Mouse (Mus musculus) intestine, embryonic 16.5 days (tissue): ENCODE results near the gene Eif4g2. TPM values are rescaled to one million over a fixed set of nuclear protein-coding genes. Genes with fewer than 3 reads are reported as not detected.

Experiments
- ATAC-seq: fragments of 200-750 bp; cut with Nextera tagmentation; 2 replicates; pipeline ENCODE4 v1.8.0; 2017; ENCODE audit warnings: moderate TSS enrichment, moderate library complexity
- H3K27ac ChIP-seq: fragments of 300-500 bp; sonication (generic); 2 replicates; pipeline ENCODE4 v1.5.1; 2014; ENCODE audit warnings: mild to moderate bottlenecking, low read length
- H3K27me3 ChIP-seq: fragments of 300-500 bp; sonication (generic); replicated peaks from 2 replicates; pipeline ENCODE4 v1.6.1; 2014; ENCODE audit warnings: low read length, control low read depth, mixed read lengths; ENCODE audit not compliant: control insufficient read depth, insufficient read depth
- H3K36me3 ChIP-seq: fragments of 300-500 bp; sonication (generic); 2 replicates; pipeline ENCODE4 v1.6.1; 2014; ENCODE audit warnings: low read length, control low read depth; ENCODE audit not compliant: control insufficient read depth, insufficient read depth
- H3K4me1 ChIP-seq: fragments of 300-500 bp; sonication (generic); 2 replicates; pipeline ENCODE4 v1.6.1; 2014; ENCODE audit warnings: low read length, control low read depth, mixed read lengths; ENCODE audit not compliant: control insufficient read depth, insufficient read depth
- H3K4me2 ChIP-seq: fragments of 300-500 bp; sonication (generic); 2 replicates; pipeline ENCODE4 v1.6.1; 2014; ENCODE audit warnings: low read depth, low read length, control low read depth
- H3K4me3 ChIP-seq: fragments of 300-500 bp; sonication (generic); 2 replicates; pipeline ENCODE4 v1.5.1; 2014; ENCODE audit warnings: mild to moderate bottlenecking, low read length
- H3K9ac ChIP-seq: fragments of 300-500 bp; sonication (generic); 2 replicates; pipeline ENCODE4 v1.6.1; 2014; ENCODE audit warnings: low read depth, low read length
- H3K9me3 ChIP-seq: fragments of 300-500 bp; sonication (generic); 2 replicates; pipeline ENCODE4 v1.6.1; 2016; ENCODE audit warnings: low read length, control low read depth; ENCODE audit not compliant: control insufficient read depth
- WGBS: fragments of 180-500 bp; shearing (Covaris S2); extraction: QIAGEN DNeasy Blood & Tissue Kit; methylation state at CpG from one replicate; pipeline ENCODE4 v1.1.7; 2014; 5-methylcytosine and 5-hydroxymethylcytosine counted together
- polyA plus RNA-seq: library from polyadenylated mRNA; unstranded; fragments of >200 nt; fragmentation: Nextera tagmentation; extraction: Ambion mirVana; gene quantifications from 2 replicates; pipeline ENCODE4 v1.2.1, GENCODE M21; 2015

Gene Eif4g2
- polyA plus RNA-seq, 1 experiment from 2014 or later: 621 TPM

DNA sequence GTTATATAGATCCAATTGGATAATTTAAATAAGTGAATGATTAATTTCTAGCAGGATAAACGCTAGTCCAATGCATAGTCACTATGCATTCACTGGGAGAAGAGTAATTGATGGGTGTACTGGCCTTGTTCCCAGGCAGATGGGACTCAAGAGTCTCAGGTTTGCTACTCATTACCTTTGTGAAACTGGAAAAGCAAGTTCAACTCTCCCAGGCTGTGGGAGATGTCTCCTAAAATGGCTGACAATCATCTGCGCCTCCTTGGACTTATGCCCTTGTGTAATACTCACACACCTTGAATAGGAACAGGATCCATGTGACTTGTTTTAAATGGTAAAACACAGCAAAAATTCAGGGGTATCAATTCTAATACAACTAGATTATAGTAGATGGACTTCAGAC is 26.3 kb upstream of the Eif4g2 start:
- Histone ChIP-seq H3K9me3 (no peaks in the 10 kb centered on the region), H3K27me3 (no peaks in the 10 kb centered on the region), H3K9ac (no peak overlapping the region), H3K36me3 (peaks cover 4% of the 10 kb centered on the region; the same call in 1 of the 2 replicates), H3K4me3 (no peak overlapping the region), H3K27ac (no peak overlapping the region), H3K4me1 (no peaks in the 10 kb centered on the region), H3K4me2 (no peak overlapping the region)
- 79% methylated on average over 2 of the region's 2 CpGs for WGBS
- ATAC-seq: peak; percentile 58

GRCm38 (mm10) chr7:111098196-111098595 is 15.4 kb upstream of the Eif4g2 start:
- H3K4me3 ChIP-seq: no peak overlapping the region
- ATAC-seq: no peak
- H3K27me3 ChIP-seq: no peaks in the 10 kb centered on the region
- WGBS: 92% methylated on average over 1 of the region's 1 CpGs
- H3K36me3 ChIP-seq: no peaks in the 10 kb centered on the region
- no peak overlapping the region for H3K27ac ChIP-seq
- no peak overlapping the region for H3K4me2 ChIP-seq
- no peaks in the 10 kb centered on the region for H3K9me3 ChIP-seq
- no peak overlapping the region for H3K9ac ChIP-seq
- H3K4me1 ChIP-seq: no peaks in the 10 kb centered on the region

GRCm38 (mm10) chr7:111095169-111095568 is 12.3 kb upstream of the Eif4g2 start:
- no peak for ATAC-seq
- no peak overlapping the region for H3K4me2 ChIP-seq
- 81% methylated on average over 2 of the region's 2 CpGs for WGBS

GRCm38 (mm10) chr7:111085153-111085552 is 2.3 kb upstream of the Eif4g2 start:
- Histone ChIP-seq H3K4me1 (peaks cover 10% of the 10 kb centered on the region), H3K36me3 (0 out of 2 replicates have a peak, but pooled peaks cover 2% of the 10 kb centered on the region), H3K9me3 (no peaks in the 10 kb centered on the region), H3K9ac (no peak overlapping the region), H3K27ac (no peak overlapping the region), H3K4me3 (no peak overlapping the region), H3K4me2 (no peak overlapping the region), H3K27me3 (no peaks in the 10 kb centered on the region)
- no peak for ATAC-seq

More at GRCm38 (mm10) chr7:111095169-111095568, 12.3 kb upstream of the Eif4g2 start:
- no peaks in the 10 kb centered on the region for H3K27me3 ChIP-seq
- H3K36me3 ChIP-seq: no peaks in the 10 kb centered on the region
- H3K9me3 ChIP-seq: no peaks in the 10 kb centered on the region
- no peaks in the 10 kb centered on the region for H3K4me1 ChIP-seq
- H3K9ac ChIP-seq: no peak overlapping the region
- H3K27ac ChIP-seq: no peak overlapping the region
- no peak overlapping the region for H3K4me3 ChIP-seq

DNA sequence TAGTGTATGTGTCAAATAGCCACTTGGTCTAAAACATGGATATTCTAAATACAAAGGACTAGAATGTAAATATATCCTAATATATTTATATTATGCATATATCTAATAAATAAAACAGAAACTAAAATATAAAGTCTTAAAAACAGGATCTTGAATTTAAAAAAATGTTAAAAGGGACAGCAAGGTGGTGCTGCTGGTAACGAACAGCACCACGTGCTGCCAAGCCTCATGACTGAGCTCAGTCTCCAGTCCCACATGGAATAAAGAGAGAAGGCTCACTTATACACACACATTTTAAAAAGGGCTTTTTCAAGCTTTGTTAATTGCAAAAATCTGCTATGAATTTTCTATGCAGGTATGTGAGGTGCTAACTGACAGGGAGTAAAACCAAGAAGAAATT is 1.6 kb upstream of the Eif4g2 start:
- Histone ChIP-seq H3K9ac (no peak overlapping the region), H3K27ac (no peak overlapping the region), H3K27me3 (no peaks in the 10 kb centered on the region), H3K9me3 (no peaks in the 10 kb centered on the region), H3K36me3 (peaks cover 7% of the 10 kb centered on the region; the same call in 1 of the 2 replicates), H3K4me3 (no peak overlapping the region), H3K4me1 (peaks cover 15% of the 10 kb centered on the region), H3K4me2 (no peak overlapping the region)
- 76% methylated on average over 2 of the region's 2 CpGs for WGBS
- ATAC-seq: no peak

GRCm38 (mm10) chr7:111083733-111084120 is 897 bp upstream of the Eif4g2 start:
- no peak for ATAC-seq

GRCm38 (mm10) chr7:111082043-111082821 is 598 bp downstream of the Eif4g2 start:
- no peaks in the 10 kb centered on the region for H3K9me3 ChIP-seq
- H3K27me3 ChIP-seq: no peaks in the 10 kb centered on the region
- peak overlapping the region; percentile 100 for H3K27ac ChIP-seq
- H3K4me2 ChIP-seq: peak overlapping the region; percentile 72
- H3K4me1 ChIP-seq: peaks cover 16% of the 10 kb centered on the region
- peaks cover 21% of the 10 kb centered on the region for H3K36me3 ChIP-seq
- peak overlapping the region; percentile 100 for H3K9ac ChIP-seq
- peak overlapping the region; percentile 99 for H3K4me3 ChIP-seq
- under 1% methylated on average over 82 of the region's 83 CpGs for WGBS
- ATAC-seq: peak; percentile 83

More at GRCm38 (mm10) chr7:111083733-111084120, 897 bp upstream of the Eif4g2 start:
- H3K27me3 ChIP-seq: no peaks in the 10 kb centered on the region
- peak overlapping the region; percentile 100 for H3K9ac ChIP-seq
- H3K4me3 ChIP-seq: peak overlapping the region; percentile 99
- no peaks in the 10 kb centered on the region for H3K9me3 ChIP-seq
- WGBS: 11% methylated on average over 4 of the region's 4 CpGs
- H3K27ac ChIP-seq: peak overlapping the region; percentile 100
- H3K4me1 ChIP-seq: peaks cover 16% of the 10 kb centered on the region
- H3K36me3 ChIP-seq: peaks cover 10% of the 10 kb centered on the region
- H3K4me2 ChIP-seq: peak overlapping the region; percentile 62

GRCm38 (mm10) chr7:111080876-111081275 is 2.0 kb downstream of the Eif4g2 start:
- Histone ChIP-seq H3K4me3 (peak overlapping the region; percentile 99), H3K9ac (peak overlapping the region; percentile 100), H3K27ac (no peak overlapping the region), H3K9me3 (no peaks in the 10 kb centered on the region), H3K27me3 (no peaks in the 10 kb centered on the region), H3K4me2 (peak overlapping the region; percentile 72), H3K36me3 (peaks cover 24% of the 10 kb centered on the region), H3K4me1 (peaks cover 16% of the 10 kb centered on the region)
- no peak for ATAC-seq
- 59% methylated on average over 3 of the region's 3 CpGs for WGBS

DNA sequence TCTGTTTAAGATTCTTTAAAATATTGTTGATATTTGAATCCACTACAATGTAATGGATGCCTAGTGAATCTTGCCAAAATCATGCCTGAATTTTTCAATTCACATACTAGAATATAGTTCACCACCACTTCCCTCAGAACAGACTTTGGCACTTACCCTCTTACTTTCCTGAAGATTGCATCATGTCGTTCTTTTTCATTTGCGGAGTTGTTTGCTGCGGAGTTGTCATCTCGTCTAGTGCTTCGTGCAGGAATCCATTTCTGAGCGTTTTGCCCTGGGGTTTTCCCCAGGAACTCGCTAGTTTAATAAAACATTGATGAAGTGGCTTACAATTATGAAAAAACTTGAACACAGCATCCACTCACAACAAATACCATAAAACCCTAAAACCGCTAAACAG is 2.8 kb downstream of the Eif4g2 start:
- Histone ChIP-seq H3K36me3 (peaks cover 28% of the 10 kb centered on the region), H3K4me1 (peaks cover 16% of the 10 kb centered on the region)

More for the DNA sequence above, 2.8 kb downstream of the Eif4g2 start:
- Histone ChIP-seq H3K9me3 (no peaks in the 10 kb centered on the region), H3K4me3 (no peak overlapping the region), H3K27me3 (no peaks in the 10 kb centered on the region), H3K4me2 (0 out of 2 replicates have a peak overlapping the region, but pooled peaks have one; percentile 72), H3K9ac (no peak overlapping the region), H3K27ac (no peak overlapping the region)
- 80% methylated on average over 8 of the region's 8 CpGs for WGBS
- no peak for ATAC-seq
